Mouse (Mus musculus): Measurements from ENCODE around the gene Nosip.
A peak's percentile ranks its signal among the peaks of the same experiment; 100 is the strongest.
"Not testable (repeated sequence)": the region's sequence is repeated elsewhere in the genome, so short reads cannot be mapped to it uniquely, and the experiment has no call there.

Nosip gene

GRCm38 (mm10) chr7:45090251-45090977, 28.2 kb downstream of the Nosip start:
- no peak for ATAC-seq (ENCODE audit: low TSS enrichment)

GRCm38 (mm10) chr7:45091001-45091990, 29.1 kb downstream of the Nosip start:
- no peak for ATAC-seq (ENCODE audit: low TSS enrichment)

GRCm38 (mm10) chr7:45092048-45092447, 29.8 kb downstream of the Nosip start, which contains the start of gene Rcn3:
Rcn3 (minus strand) TSS chr7:45092221.
- ATAC-seq (ENCODE audit: low TSS enrichment), result no peak

- ATAC-seq (ENCODE audit: low TSS enrichment), result no peak
Measured at GRCm38 (mm10) chr7:45092828-45093515, 30.7 kb downstream of the Nosip start.

- ATAC-seq (ENCODE audit: low TSS enrichment), result no peak
Measured at GRCm38 (mm10) chr7:45093516-45093905, 31.3 kb downstream of the Nosip start.

- ATAC-seq (ENCODE audit: low TSS enrichment), result no peak
Measured at GRCm38 (mm10) chr7:45094121-45094520, 31.9 kb downstream of the Nosip start.

- no peak for ATAC-seq (ENCODE audit: low TSS enrichment)
Measured at GRCm38 (mm10) chr7:45095367-45095766, 33.1 kb downstream of the Nosip start.

- ATAC-seq (ENCODE audit: low TSS enrichment), result not testable (repeated sequence)
Measured at GRCm38 (mm10) chr7:45095965-45096364, 33.7 kb downstream of the Nosip start.

GRCm38 (mm10) chr7:45097479-45097878, 35.2 kb downstream of the Nosip start:
- ATAC-seq (ENCODE audit: low TSS enrichment), result no peak

- no peak for ATAC-seq (ENCODE audit: low TSS enrichment)
Measured at GRCm38 (mm10) chr7:45098541-45099240, 36.5 kb downstream of the Nosip start.

- ATAC-seq (ENCODE audit: low TSS enrichment), result no peak
Measured at GRCm38 (mm10) chr7:45100046-45100445, 37.8 kb downstream of the Nosip start.

- ATAC-seq (ENCODE audit: low TSS enrichment), result no peak
Measured at GRCm38 (mm10) chr7:45102441-45102840, 40.2 kb downstream of the Nosip start.

GRCm38 (mm10) chr7:45102940-45103585, 40.8 kb downstream of the Nosip start:
- no peak for ATAC-seq (ENCODE audit: low TSS enrichment)

- peak; percentile 38; the same call in 1 of the 2 replicates for ATAC-seq (ENCODE audit: low TSS enrichment)
Measured at GRCm38 (mm10) chr7:45103652-45104180, 41.5 kb downstream of the Nosip start, which contains the start of gene Fcgrt. Fcgrt (minus strand) TSS chr7:45103851.

GRCm38 (mm10) chr7:45104941-45105340, 42.7 kb downstream of the Nosip start:
- ATAC-seq (ENCODE audit: low TSS enrichment), result no peak

GRCm38 (mm10) chr7:45105491-45105890, 43.3 kb downstream of the Nosip start:
- no peak for ATAC-seq (ENCODE audit: low TSS enrichment)

GRCm38 (mm10) chr7:45106441-45106840, 44.2 kb downstream of the Nosip start:
- no peak for ATAC-seq (ENCODE audit: low TSS enrichment)

- no peak for ATAC-seq (ENCODE audit: low TSS enrichment)
Measured at GRCm38 (mm10) chr7:45107052-45107645, 44.9 kb downstream of the Nosip start.

GRCm38 (mm10) chr7:45110089-45110488, 47.9 kb downstream of the Nosip start:
- not testable (repeated sequence) for ATAC-seq (ENCODE audit: low TSS enrichment)

- ATAC-seq (ENCODE audit: low TSS enrichment), result no peak
Measured at GRCm38 (mm10) chr7:45111940-45112339, 49.7 kb downstream of the Nosip start.
